Mouse (Mus musculus): Measurements from ENCODE around the gene Il17d. TPM values are rescaled to one million over a fixed set of nuclear protein-coding genes. Genes with fewer than 3 reads are reported as not detected.

The Il17d gene
- polyA plus RNA-seq (2015; fragmentation: Nextera tagmentation; extraction: Ambion mirVana) = 7.2 and 7.8 TPM in 2 replicates

- peak within 1 kb of the TSS; percentile 87 for H3K27ac ChIP-seq (ENCODE audit: low read depth, low read length)
Observed at GRCm38 (mm10) chr14:57524671-57525387, at the start of gene Il17d. Gene Il17d, plus strand, starts transcription at chr14:57524777.

GRCm38 (mm10) chr14:57475057-57475456 is 49.5 kb upstream of the Il17d start:
- Histone ChIP-seq H3K4me1 (replicated peaks; ENCODE audit: control insufficient read depth, insufficient read depth, low read length) (no peaks in the 10 kb centered on the region), H3K36me3 (ENCODE audit: control insufficient read depth, insufficient read depth) (peaks cover 4% of the 10 kb centered on the region; the same call in 1 of the 2 replicates), H3K27me3 (replicated peaks; ENCODE audit: control insufficient read depth, insufficient read depth, low read length) (no peaks in the 10 kb centered on the region), H3K27ac (ENCODE audit: low read depth, low read length) (no peak overlapping the region), H3K9me3 (ENCODE audit: control insufficient read depth) (no peaks in the 10 kb centered on the region), H3K4me3 (ENCODE audit: low read depth, low read length) (no peak overlapping the region), H3K9ac (ENCODE audit: low read depth, low read length) (no peak overlapping the region), H3K4me2 (replicated peaks; ENCODE audit: low read depth) (no peak overlapping the region)
- WGBS = 86% methylated on average over 2 of the region's 2 CpGs
- no peak for ATAC-seq
- TF ChIP-seq CTCF (IDR thresholded peaks at IDR 0.05; ENCODE audit: low read depth) = no peak

More at GRCm38 (mm10) chr14:57524671-57525387, at the start of gene Il17d:
- Histone ChIP-seq H3K9me3 (ENCODE audit: control insufficient read depth) (no peaks in the 10 kb centered on the region), H3K27me3 (replicated peaks; ENCODE audit: control insufficient read depth, insufficient read depth, low read length) (no peaks in the 10 kb centered on the region), H3K36me3 (ENCODE audit: control insufficient read depth, insufficient read depth) (no peaks in the 10 kb centered on the region), H3K4me2 (replicated peaks; ENCODE audit: low read depth) (peak within 1 kb of the TSS; percentile 96), H3K9ac (ENCODE audit: low read depth, low read length) (peak within 1 kb of the TSS; percentile 70), H3K4me1 (replicated peaks; ENCODE audit: control insufficient read depth, insufficient read depth, low read length) (peaks cover 4% of the 10 kb centered on the region; the same call in 1 of the 2 replicates), H3K4me3 (ENCODE audit: low read depth, low read length) (peak within 1 kb of the TSS; percentile 76)
- peak; percentile 50; the same call in 1 of the 2 replicates for ATAC-seq
- TF ChIP-seq CTCF (IDR thresholded peaks at IDR 0.05; ENCODE audit: low read depth) = no peak
- under 1% methylated on average over 62 of the region's 104 CpGs for WGBS

DNA sequence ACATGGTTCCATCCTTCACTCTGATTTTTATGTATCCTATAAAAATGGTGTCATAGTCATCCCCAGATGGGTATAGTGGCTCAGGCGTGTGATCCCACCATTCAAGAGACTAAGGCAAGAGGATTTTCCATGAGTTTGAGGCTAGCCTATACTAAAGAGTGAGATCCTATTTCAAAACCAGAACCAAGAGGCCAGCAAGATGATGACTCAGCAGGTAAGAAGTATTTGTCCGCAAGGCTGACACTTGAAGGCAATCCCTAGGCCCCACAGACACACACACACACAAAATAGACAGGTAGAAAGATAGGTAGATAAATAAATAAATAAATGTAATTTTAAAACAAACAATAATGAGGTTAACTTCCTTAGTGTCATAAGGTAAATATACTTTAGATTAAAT is 42.3 kb upstream of the Il17d start:
- H3K9me3 ChIP-seq (ENCODE audit: control insufficient read depth) = no peaks in the 10 kb centered on the region

GRCm38 (mm10) chr14:57484183-57484582 is 40.4 kb upstream of the Il17d start:
- Histone ChIP-seq H3K4me1 (replicated peaks; ENCODE audit: control insufficient read depth, insufficient read depth, low read length) (no peaks in the 10 kb centered on the region), H3K27me3 (replicated peaks; ENCODE audit: control insufficient read depth, insufficient read depth, low read length) (no peaks in the 10 kb centered on the region), H3K4me2 (replicated peaks; ENCODE audit: low read depth) (no peak overlapping the region), H3K4me3 (ENCODE audit: low read depth, low read length) (no peak overlapping the region), H3K36me3 (ENCODE audit: control insufficient read depth, insufficient read depth) (peaks cover 4% of the 10 kb centered on the region; the same call in 1 of the 2 replicates), H3K9ac (ENCODE audit: low read depth, low read length) (no peak overlapping the region), H3K27ac (ENCODE audit: low read depth, low read length) (no peak overlapping the region), H3K9me3 (ENCODE audit: control insufficient read depth) (no peaks in the 10 kb centered on the region)
- no peak for ATAC-seq
- 96% methylated on average over 6 of the region's 6 CpGs for WGBS
- no peak for TF ChIP-seq CTCF (IDR thresholded peaks at IDR 0.05; ENCODE audit: low read depth)

More for the DNA sequence above, 42.3 kb upstream of the Il17d start:
- no peak overlapping the region for H3K9ac ChIP-seq (ENCODE audit: low read depth, low read length)
- H3K27ac ChIP-seq (ENCODE audit: low read depth, low read length) = no peak overlapping the region
- no peak overlapping the region for H3K4me3 ChIP-seq (ENCODE audit: low read depth, low read length)
- H3K4me2 ChIP-seq (replicated peaks; ENCODE audit: low read depth) = no peak overlapping the region
- WGBS = 99% methylated on average over 2 of the region's 2 CpGs
- H3K4me1 ChIP-seq (replicated peaks; ENCODE audit: control insufficient read depth, insufficient read depth, low read length) = no peaks in the 10 kb centered on the region
- no peak for TF ChIP-seq CTCF (IDR thresholded peaks at IDR 0.05; ENCODE audit: low read depth)
- H3K27me3 ChIP-seq (replicated peaks; ENCODE audit: control insufficient read depth, insufficient read depth, low read length) = no peaks in the 10 kb centered on the region
- no peaks in the 10 kb centered on the region; the same call in 1 of the 2 replicates for H3K36me3 ChIP-seq (ENCODE audit: control insufficient read depth, insufficient read depth)
- no peak for ATAC-seq

DNA sequence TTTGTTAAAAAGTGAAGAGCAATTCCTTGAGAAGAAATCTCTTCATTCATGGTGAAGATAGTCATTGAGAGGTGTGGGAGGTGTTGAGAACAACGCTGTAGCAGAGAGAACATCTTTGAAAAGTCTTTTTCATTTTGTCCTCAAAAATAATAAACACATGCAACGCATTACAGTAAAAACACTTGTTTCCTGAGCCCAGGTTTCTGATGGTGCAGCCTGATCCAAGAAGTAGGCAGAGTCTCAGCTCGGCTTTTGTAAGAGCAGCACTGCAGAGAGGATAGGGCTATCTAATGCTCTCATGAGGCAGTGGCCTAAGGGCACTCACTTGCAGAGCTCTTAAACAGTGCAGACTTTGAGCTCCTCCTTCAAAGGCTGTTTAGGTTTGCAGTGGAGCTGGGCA is 34.9 kb upstream of the Il17d start:
- Histone ChIP-seq H3K9me3 (ENCODE audit: control insufficient read depth) (no peaks in the 10 kb centered on the region), H3K27ac (ENCODE audit: low read depth, low read length) (no peak overlapping the region), H3K4me2 (replicated peaks; ENCODE audit: low read depth) (no peak overlapping the region), H3K27me3 (replicated peaks; ENCODE audit: control insufficient read depth, insufficient read depth, low read length) (no peaks in the 10 kb centered on the region), H3K4me1 (replicated peaks; ENCODE audit: control insufficient read depth, insufficient read depth, low read length) (no peaks in the 10 kb centered on the region), H3K4me3 (ENCODE audit: low read depth, low read length) (no peak overlapping the region), H3K36me3 (ENCODE audit: control insufficient read depth, insufficient read depth) (0 out of 2 replicates have a peak, but pooled peaks cover 4% of the 10 kb centered on the region), H3K9ac (ENCODE audit: low read depth, low read length) (no peak overlapping the region)
- no peak for ATAC-seq
- TF ChIP-seq CTCF (IDR thresholded peaks at IDR 0.05; ENCODE audit: low read depth) = no peak
- 81% methylated on average over 3 of the region's 3 CpGs for WGBS

DNA sequence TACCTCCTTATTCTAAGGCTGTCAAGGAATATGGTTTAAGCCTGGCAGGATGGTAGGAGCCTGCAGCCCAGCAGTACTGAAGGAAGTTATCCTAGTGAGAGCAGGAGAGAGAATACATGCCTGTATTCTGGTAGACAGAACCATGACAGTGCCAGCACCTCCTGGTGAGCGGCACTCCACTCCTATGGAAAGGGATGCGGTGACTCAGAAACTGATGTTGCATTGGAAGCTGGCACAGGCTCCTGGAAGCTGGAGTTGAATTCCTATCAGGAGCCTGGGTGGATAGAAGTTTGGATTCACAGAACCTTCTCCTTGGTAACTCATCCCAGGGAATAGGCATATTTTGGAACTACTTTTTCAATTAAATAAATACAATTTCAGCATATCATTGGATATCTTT is 30.7 kb upstream of the Il17d start:
- 91% methylated on average over 2 of the region's 2 CpGs for WGBS
- H3K4me3 ChIP-seq (ENCODE audit: low read depth, low read length) = no peak overlapping the region
- no peaks in the 10 kb centered on the region for H3K9me3 ChIP-seq (ENCODE audit: control insufficient read depth)
- no peak overlapping the region for H3K9ac ChIP-seq (ENCODE audit: low read depth, low read length)
- no peaks in the 10 kb centered on the region for H3K4me1 ChIP-seq (replicated peaks; ENCODE audit: control insufficient read depth, insufficient read depth, low read length)
- no peak for TF ChIP-seq CTCF (IDR thresholded peaks at IDR 0.05; ENCODE audit: low read depth)
- ATAC-seq = no peak
- H3K27ac ChIP-seq (ENCODE audit: low read depth, low read length) = no peak overlapping the region
- H3K27me3 ChIP-seq (replicated peaks; ENCODE audit: control insufficient read depth, insufficient read depth, low read length) = no peaks in the 10 kb centered on the region
- H3K36me3 ChIP-seq (ENCODE audit: control insufficient read depth, insufficient read depth) = no peaks in the 10 kb centered on the region
- no peak overlapping the region for H3K4me2 ChIP-seq (replicated peaks; ENCODE audit: low read depth)
